Mouse (Mus musculus): Measurements from ENCODE around the gene Tmem235.
A peak's percentile ranks its signal among the peaks of the same experiment; 100 is the strongest.

The Tmem235 gene

GRCm38 (mm10) chr11:117871376-117871775 is 10.8 kb downstream of the Tmem235 start:
- no peak for DNase-seq

- DNase-seq, result peak in 1 of 2 experiments; percentile 43
Observed at GRCm38 (mm10) chr11:117871911-117872584, 11.5 kb downstream of the Tmem235 start.

- DNase-seq, result peak; percentile 84 to 89
Observed at GRCm38 (mm10) chr11:117872861-117873608, 12.5 kb downstream of the Tmem235 start, which contains the start of gene Tha1. Gene Tha1 (minus strand): TSS chr11:117873481.

DNA sequence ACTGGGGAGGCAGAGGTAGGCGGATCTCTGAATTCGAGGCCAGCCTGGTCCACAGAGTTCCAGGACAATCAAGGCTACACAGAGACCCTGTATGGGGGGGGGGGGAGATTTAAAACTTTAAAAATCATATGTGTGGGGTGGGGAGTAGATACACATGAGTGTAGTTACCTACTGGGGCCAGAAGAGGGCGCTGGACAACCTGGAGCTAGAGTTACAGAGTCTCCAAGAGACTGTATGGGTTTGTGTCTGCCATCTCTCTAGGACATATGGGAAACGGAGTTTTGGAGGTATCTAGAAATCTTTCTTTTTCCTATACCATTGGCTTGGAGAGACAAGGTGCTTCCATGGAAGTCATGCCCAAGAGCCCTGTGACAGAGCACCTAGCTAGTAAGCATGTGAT is 13.9 kb downstream of the Tmem235 start:
- DNase-seq, result no peak

- DNase-seq, result no peak
Observed at GRCm38 (mm10) chr11:117875681-117876080, 15.1 kb downstream of the Tmem235 start.

DNA sequence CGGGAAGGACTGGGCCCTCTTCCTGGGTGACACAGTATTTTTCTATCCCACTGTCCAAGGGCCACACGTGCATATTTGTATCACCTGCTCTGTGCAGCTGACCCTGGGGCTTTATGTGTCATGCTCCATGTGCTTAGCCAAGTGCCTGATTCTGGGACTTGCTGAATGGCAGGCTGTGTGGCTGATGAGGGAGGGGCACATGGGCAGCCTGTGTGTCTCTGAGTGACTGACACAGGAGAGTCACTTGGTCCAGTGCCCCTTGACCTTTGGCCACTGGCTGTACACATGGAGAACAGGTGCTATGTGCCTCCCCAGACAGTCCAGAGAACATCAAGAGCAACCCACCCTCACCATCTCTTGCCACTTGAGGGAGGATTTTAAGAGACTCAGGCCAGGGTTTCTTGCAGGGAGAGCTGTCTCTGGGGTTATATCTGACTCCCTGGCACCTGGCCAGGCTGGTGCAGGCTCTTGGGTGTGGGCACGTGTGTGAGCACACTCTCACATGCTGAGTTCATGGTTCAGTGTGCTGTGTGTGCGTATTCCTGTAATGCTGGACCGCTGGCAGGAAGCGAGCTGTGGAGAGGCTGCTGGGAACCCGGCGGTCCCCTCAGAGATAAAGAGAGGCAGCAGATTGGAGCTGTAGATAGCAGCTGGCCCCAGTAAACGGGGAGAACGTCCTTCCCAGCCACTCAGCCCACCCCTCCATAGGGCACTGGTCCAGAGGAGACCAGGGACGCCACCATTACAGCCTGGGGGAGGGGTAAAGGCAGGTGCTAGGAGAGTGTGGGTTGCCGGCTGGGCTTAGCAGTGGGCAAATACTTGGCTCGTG is 17.6 kb downstream of the Tmem235 start:
- peak; percentile 47 to 50 for DNase-seq

DNA sequence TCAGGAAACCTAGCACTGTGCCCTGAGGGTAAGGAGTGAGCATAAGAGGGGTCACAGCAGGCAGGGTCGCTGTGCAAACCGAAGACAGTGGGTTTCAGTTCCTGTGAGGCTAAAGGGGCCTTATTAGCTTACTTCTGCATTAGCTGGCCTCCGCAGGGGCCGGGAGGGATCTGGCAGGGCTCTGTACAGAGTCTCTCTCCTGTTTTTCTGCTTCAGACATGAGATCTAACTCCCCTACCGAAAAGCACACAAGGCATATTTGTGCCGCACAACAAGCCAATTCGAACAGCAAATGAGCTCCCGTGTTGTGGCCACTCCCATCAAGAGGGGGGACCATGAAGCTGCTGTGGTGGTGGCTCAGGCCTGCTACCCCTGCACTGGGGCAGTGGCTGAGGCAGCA is 18.3 kb downstream of the Tmem235 start:
- DNase-seq, result no peak

- no peak for DNase-seq
Observed at GRCm38 (mm10) chr11:117879676-117880075, 19.1 kb downstream of the Tmem235 start.

- no peak for DNase-seq
Observed at GRCm38 (mm10) chr11:117880336-117880976, 19.9 kb downstream of the Tmem235 start.

DNA sequence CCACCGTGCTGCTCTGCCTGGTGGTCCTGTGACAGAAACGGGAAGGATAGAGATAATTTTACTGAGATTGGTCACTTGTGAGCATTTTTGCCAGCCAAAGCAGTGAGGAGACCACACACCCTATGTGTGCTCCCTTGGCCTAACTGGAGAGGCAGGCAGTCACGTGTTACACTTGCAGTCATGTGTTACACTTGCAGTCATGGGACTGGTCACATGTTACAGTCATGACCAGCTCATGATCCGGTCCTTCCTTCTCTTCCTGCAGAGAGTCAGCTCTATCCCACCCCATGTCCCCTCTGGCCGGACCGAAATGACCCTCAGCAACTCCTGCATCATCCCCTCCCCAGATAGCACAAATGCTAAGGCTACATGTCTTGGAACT is 20.4 kb downstream of the Tmem235 start:
- DNase-seq, result no peak

DNA sequence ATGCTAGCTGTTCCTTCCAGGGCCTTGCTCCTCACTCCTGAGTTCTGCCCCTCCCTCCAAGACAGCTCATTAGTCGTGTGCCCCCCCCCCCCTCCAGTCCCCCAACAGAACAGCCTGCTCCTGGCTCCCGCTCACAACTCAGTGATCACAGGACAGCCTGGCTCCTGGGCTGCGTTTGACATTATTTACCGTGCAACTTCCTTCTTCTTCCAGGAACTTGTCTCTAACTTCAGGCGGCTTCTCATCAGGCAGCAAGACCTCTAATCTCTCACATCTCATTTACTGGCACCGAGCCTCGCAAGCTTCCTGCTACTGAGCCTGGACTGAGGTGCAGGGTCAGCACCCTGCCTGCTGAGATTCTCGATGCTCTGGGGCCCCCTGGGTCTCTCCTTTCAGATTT is 21.2 kb downstream of the Tmem235 start:
- peak; percentile 81 to 88 for DNase-seq

- peak; percentile 63 to 73 for DNase-seq
Observed at GRCm38 (mm10) chr11:117882208-117882607, 21.7 kb downstream of the Tmem235 start.

DNA sequence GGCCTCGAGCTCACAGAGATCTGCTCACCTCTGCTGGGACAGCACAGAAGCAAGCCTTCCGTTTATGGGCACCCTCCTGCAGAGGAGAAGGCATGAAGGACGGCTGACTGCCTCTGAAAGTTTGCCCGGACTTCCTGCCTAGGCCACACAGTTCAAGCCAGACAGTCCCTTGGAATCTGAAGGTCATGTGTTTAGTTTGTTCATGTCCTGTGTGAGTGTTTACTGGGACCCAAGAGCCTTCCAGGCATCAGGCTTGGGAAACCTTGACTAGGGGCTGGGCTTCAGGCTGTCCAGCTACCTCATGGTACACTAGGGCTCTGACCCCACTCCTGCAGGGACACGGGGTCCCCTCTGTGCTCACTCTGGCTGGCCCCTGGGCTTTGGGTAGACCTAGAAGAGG is 25.4 kb downstream of the Tmem235 start:
- peak in 1 of 2 experiments; percentile 32 for DNase-seq

DNA sequence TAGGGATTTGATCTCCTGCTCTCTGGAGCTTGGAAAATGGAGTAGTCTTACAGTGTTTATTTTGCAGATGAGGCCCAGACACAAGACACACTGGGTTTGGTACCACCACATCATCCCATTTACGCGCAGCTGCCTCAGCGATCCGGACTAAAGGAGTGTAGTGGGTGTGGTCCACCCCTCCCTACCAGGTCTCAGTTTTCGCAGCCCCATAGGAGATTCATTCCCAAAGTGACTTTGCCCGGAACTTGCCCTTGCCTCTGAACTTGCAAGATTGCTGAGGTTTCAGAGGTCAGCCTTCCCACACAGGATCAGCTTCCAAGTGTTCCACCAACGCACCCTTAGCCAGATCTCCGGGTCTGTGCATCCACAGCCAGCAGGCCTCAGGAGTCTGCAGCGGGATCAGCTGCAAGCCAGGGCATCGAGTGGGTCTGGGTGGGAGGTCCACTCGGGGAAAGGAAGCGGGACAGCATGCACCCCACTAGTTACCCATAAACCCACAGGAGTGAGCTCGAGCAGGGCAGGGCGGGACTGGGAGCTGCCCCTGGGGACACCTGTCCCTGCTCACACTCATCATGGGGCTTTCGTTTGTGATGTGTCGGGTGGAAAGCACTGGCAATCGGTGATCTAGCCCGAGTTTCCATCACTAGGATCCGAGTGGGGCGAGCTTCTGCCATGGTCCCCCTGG is 27.8 kb downstream of the Tmem235 start:
- no peak for DNase-seq

DNA sequence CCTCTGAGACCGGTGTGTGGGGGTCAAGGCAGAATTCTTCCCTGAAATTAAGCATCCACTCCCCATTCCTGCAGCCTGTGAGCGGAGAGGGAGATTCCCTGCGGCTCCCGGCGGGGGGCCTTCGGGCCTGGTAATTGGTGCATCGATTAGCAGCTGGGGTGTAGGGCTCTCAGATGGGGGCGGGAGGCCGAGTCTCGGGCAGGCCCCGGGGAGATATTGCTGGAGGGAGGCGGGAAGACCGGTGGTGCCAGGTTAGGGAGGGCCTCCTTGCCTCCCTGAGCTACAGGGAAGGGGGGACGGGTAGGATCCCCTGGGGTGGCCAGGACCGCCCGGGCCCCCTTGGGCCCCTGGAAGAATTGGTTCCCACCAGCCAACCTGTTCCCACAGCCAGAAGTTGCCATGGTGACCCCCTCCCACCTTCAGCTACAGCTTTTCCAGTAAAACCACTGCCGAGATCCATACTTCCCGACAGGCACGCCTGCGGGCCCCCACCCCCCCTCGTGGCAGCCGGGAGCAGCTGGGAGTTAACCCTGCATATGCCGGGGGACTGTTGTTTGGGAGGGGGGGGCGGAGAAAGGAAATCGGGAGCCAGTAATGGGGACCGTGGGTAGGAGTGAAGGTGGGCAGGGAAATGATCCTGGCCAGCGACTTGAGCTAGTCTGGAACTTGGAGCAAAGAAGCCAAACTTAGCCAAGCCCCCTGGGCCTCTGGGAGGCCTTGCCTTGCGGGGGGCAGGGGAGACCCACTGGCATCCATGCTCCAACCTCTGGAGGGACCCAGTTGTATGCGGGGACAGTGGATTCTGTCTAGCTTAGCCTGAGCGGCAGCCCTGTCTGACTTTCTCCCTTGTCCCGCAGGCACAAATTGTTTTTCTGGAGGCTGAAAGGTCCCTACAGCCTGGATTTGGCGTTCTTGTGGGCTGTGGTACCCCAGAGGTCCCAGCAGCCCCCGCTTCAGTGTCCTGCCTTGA is 28.6 kb downstream of the Tmem235 start:
- no peak for DNase-seq

- no peak for DNase-seq
Observed at GRCm38 (mm10) chr11:117889887-117890340, 29.4 kb downstream of the Tmem235 start.

- no peak for DNase-seq
Observed at GRCm38 (mm10) chr11:117890519-117891282, 30.1 kb downstream of the Tmem235 start.

GRCm38 (mm10) chr11:117891581-117892175 is 31.1 kb downstream of the Tmem235 start:
- DNase-seq, result no peak

- DNase-seq, result no peak
Observed at GRCm38 (mm10) chr11:117892199-117892598, 31.6 kb downstream of the Tmem235 start.

DNA sequence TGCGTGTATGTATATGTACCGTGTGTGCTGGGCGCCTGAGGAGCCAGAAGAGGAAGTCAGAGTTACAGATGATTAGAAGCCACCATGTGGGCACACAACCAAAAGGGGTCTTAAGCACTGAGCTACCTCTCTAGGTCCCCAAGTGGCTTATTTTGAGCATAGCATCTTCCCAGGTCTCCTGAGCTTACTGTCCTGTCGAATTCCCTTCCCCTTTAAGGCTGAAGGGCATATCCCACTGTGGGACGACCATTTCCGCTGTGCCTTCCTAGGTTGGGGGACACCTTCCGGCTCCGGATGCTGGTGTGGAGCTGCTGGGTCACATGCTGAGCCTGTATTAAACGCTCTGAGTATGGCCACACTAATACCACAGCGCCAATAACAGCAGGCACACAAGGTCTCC is 34.1 kb downstream of the Tmem235 start:
- DNase-seq, result no peak

Data from lung, adult 18-20 months (tissue).